Mouse (Mus musculus) forebrain, embryonic 16.5 days (tissue): ENCODE measurements at regions not wholly inside any gene's neighbourhood (a gene's known extent, or its start where the extent isn't known, plus 50 kb on each side); places are given as distances from the start of the nearest gene placed in this dataset.
"Not testable (repeated sequence)": the region's sequence is repeated elsewhere in the genome, so short reads cannot be mapped to it uniquely, and the experiment has no call there.

Experiments
- ATAC-seq: fragments of 200-750 bp; cut with Nextera tagmentation; 2 replicates; pipeline ENCODE4 v1.8.0; 2017; ENCODE audit warnings: mild to moderate bottlenecking, moderate library complexity
- H3K27ac ChIP-seq: fragments of 300-500 bp; sonication (generic); 2 replicates; pipeline ENCODE4 v1.5.1; 2014; ENCODE audit warnings: low read length, control low read depth
- H3K27me3 ChIP-seq: fragments of 300-500 bp; sonication (generic); replicated peaks from 2 replicates; pipeline ENCODE4 v1.6.1; 2014; ENCODE audit warnings: low read length; ENCODE audit not compliant: control insufficient read depth, insufficient read depth
- H3K36me3 ChIP-seq: fragments of 300-500 bp; sonication (generic); 2 replicates; pipeline ENCODE4 v1.6.1; 2014; ENCODE audit not compliant: control insufficient read depth, insufficient read depth
- H3K4me1 ChIP-seq: fragments of 300-500 bp; sonication (generic); replicated peaks from 2 replicates; pipeline ENCODE4 v1.6.1; 2014; ENCODE audit warnings: low read length; ENCODE audit not compliant: control insufficient read depth, insufficient read depth
- H3K4me2 ChIP-seq: fragments of 300-500 bp; sonication (generic); 2 replicates; pipeline ENCODE4 v1.6.1; 2014; ENCODE audit warnings: mild to moderate bottlenecking, low read length, control low read depth
- H3K4me3 ChIP-seq: fragments of 300-500 bp; sonication (generic); replicated peaks from 2 replicates; pipeline ENCODE4 v1.5.1; 2014; ENCODE audit warnings: mild to moderate bottlenecking, low read length, control low read depth
- H3K9ac ChIP-seq: fragments of 300-500 bp; sonication (generic); replicated peaks from 2 replicates; pipeline ENCODE4 v1.6.1; 2014; ENCODE audit warnings: low read depth, low read length, control low read depth
- H3K9me3 ChIP-seq: fragments of 300-500 bp; sonication (generic); 2 replicates; pipeline ENCODE4 v1.6.1; 2016; ENCODE audit warnings: low read length; ENCODE audit not compliant: control insufficient read depth
- WGBS: fragments of 180-500 bp; shearing (Covaris S2); extraction: QIAGEN DNeasy Blood & Tissue Kit; methylation state at CpG from one replicate; pipeline ENCODE4 v1.1.7; 2014; 5-methylcytosine and 5-hydroxymethylcytosine counted together

GRCm38 (mm10) chr6:117715056-117715777 is 125.8 kb upstream of the Zfp637 start:
- Histone ChIP-seq H3K27me3 (no peaks in the 10 kb centered on the region), H3K9me3 (no peaks in the 10 kb centered on the region), H3K4me1 (no peaks in the 10 kb centered on the region), H3K4me2 (no peak overlapping the region), H3K36me3 (no peaks in the 10 kb centered on the region), H3K9ac (no peak overlapping the region), H3K4me3 (no peak overlapping the region), H3K27ac (no peak overlapping the region)
- WGBS = 84% methylated on average over 6 of the region's 6 CpGs
- no peak for ATAC-seq

GRCm38 (mm10) chr6:117716422-117716821 is 124.6 kb upstream of the Zfp637 start:
- ATAC-seq, H3K9ac ChIP-seq, H3K27ac ChIP-seq, H3K4me2 ChIP-seq, H3K9me3 ChIP-seq, H3K4me1 ChIP-seq, H3K27me3 ChIP-seq, H3K4me3 ChIP-seq, H3K36me3 ChIP-seq: not testable (repeated sequence)
- 90% methylated on average over 5 of the region's 40 CpGs for WGBS

- not testable (repeated sequence) for H3K36me3 ChIP-seq, H3K4me3 ChIP-seq, H3K27me3 ChIP-seq, H3K9me3 ChIP-seq, H3K4me2 ChIP-seq, H3K4me1 ChIP-seq, H3K9ac ChIP-seq, ATAC-seq, H3K27ac ChIP-seq
These were observed 88.6 kb upstream of the Zfp637 start for GRCm38 (mm10) chr6:117752338-117752737.

GRCm38 (mm10) chr6:117755682-117756081 is 85.3 kb upstream of the Zfp637 start:
- not testable (repeated sequence) for H3K4me3 ChIP-seq, H3K27ac ChIP-seq, H3K9me3 ChIP-seq, H3K4me2 ChIP-seq, H3K9ac ChIP-seq, H3K36me3 ChIP-seq, ATAC-seq, H3K4me1 ChIP-seq, H3K27me3 ChIP-seq
- WGBS = 96% methylated on average over 2 of the region's 2 CpGs

GRCm38 (mm10) chr6:117756176-117756575 is 84.8 kb upstream of the Zfp637 start:
- 68% methylated on average over 9 of the region's 9 CpGs for WGBS
- Histone ChIP-seq H3K9ac (no peak overlapping the region), H3K9me3 (no peaks in the 10 kb centered on the region), H3K4me2 (no peak overlapping the region), H3K27me3 (no peaks in the 10 kb centered on the region), H3K27ac (no peak overlapping the region), H3K4me3 (no peak overlapping the region), H3K36me3 (no peaks in the 10 kb centered on the region), H3K4me1 (no peaks in the 10 kb centered on the region)
- ATAC-seq = no peak

- H3K9me3 ChIP-seq, H3K36me3 ChIP-seq, H3K4me2 ChIP-seq, H3K9ac ChIP-seq, ATAC-seq, H3K27me3 ChIP-seq, H3K27ac ChIP-seq, H3K4me3 ChIP-seq, H3K4me1 ChIP-seq: not testable (repeated sequence)
- 13% methylated on average over 6 of the region's 6 CpGs for WGBS
These were observed 82.5 kb upstream of the Zfp637 start for GRCm38 (mm10) chr6:117758516-117758915.

GRCm38 (mm10) chr6:117771506-117771905 is 69.5 kb upstream of the Zfp637 start:
- ATAC-seq = no peak
- Histone ChIP-seq H3K36me3 (no peaks in the 10 kb centered on the region), H3K4me1 (no peaks in the 10 kb centered on the region; the same call in 1 of the 2 replicates), H3K27me3 (no peaks in the 10 kb centered on the region), H3K4me2 (no peak overlapping the region), H3K9ac (no peak overlapping the region), H3K4me3 (no peak overlapping the region), H3K27ac (no peak overlapping the region), H3K9me3 (no peaks in the 10 kb centered on the region)
- WGBS = 81% methylated on average over 7 of the region's 7 CpGs

GRCm38 (mm10) chr6:117772396-117772795 is 68.6 kb upstream of the Zfp637 start:
- H3K9ac ChIP-seq = no peak overlapping the region
- H3K4me2 ChIP-seq = no peak overlapping the region
- H3K4me3 ChIP-seq = no peak overlapping the region
- no peak for ATAC-seq
- no peaks in the 10 kb centered on the region for H3K27me3 ChIP-seq
- H3K27ac ChIP-seq = no peak overlapping the region
- no peaks in the 10 kb centered on the region for H3K9me3 ChIP-seq
- H3K4me1 ChIP-seq = no peaks in the 10 kb centered on the region; the same call in 1 of the 2 replicates
- H3K36me3 ChIP-seq = no peaks in the 10 kb centered on the region

- ATAC-seq = peak; percentile 40; the same call in 1 of the 2 replicates
- Histone ChIP-seq H3K4me2 (no peak overlapping the region), H3K4me1 (no peaks in the 10 kb centered on the region; the same call in 1 of the 2 replicates), H3K36me3 (no peaks in the 10 kb centered on the region), H3K27me3 (no peaks in the 10 kb centered on the region), H3K9me3 (no peaks in the 10 kb centered on the region), H3K4me3 (no peak overlapping the region), H3K27ac (peak overlapping the region; percentile 47; the same call in 1 of the 2 replicates), H3K9ac (no peak overlapping the region)
- 72% methylated on average over 11 of the region's 11 CpGs for WGBS
These were observed 65.5 kb upstream of the Zfp637 start for GRCm38 (mm10) chr6:117775304-117776050.
